Mouse (Mus musculus) limb, embryonic 15.5 days (tissue): ENCODE measurements around the gene Ndufaf1. TPM values are rescaled to one million over a fixed set of nuclear protein-coding genes. Genes with fewer than 3 reads are reported as not detected.
"Not testable (repeated sequence)": the region's sequence is repeated elsewhere in the genome, so short reads cannot be mapped to it uniquely, and the experiment has no call there.

Source experiments
- ATAC-seq: fragments of 200-750 bp; cut with Nextera tagmentation; 2 replicates; pipeline ENCODE4 v1.8.0; 2017; ENCODE audit warnings: low read depth, moderate TSS enrichment; ENCODE audit not compliant: insufficient number of reproducible peaks, low FRiP score, low TSS enrichment
- H3K27ac ChIP-seq: fragments of 300-500 bp; sonication (generic); 2 replicates; pipeline ENCODE4 v1.5.1; 2015; ENCODE audit warnings: moderate library complexity, mild to moderate bottlenecking, inconsistent platforms
- H3K27me3 ChIP-seq: fragments of 300-500 bp; sonication (generic); 2 replicates; pipeline ENCODE4 v1.6.1; 2015; ENCODE audit warnings: inconsistent platforms
- H3K36me3 ChIP-seq: fragments of 300-500 bp; sonication (generic); 2 replicates; pipeline ENCODE4 v1.6.1; 2015; ENCODE audit warnings: inconsistent platforms
- H3K4me1 ChIP-seq: fragments of 300-500 bp; sonication (generic); 2 replicates; pipeline ENCODE4 v1.6.1; 2015; ENCODE audit warnings: inconsistent platforms
- H3K4me2 ChIP-seq: fragments of 300-500 bp; sonication (generic); 2 replicates; pipeline ENCODE4 v1.6.1; 2015; ENCODE audit warnings: mild to moderate bottlenecking, inconsistent platforms
- H3K4me3 ChIP-seq: fragments of 300-500 bp; sonication (generic); 2 replicates; pipeline ENCODE4 v1.5.1; 2015; ENCODE audit warnings: mild to moderate bottlenecking, inconsistent platforms
- H3K9ac ChIP-seq: fragments of 300-500 bp; sonication (generic); 2 replicates; pipeline ENCODE4 v1.6.1; 2015; ENCODE audit warnings: inconsistent platforms
- H3K9me3 ChIP-seq: fragments of 300-500 bp; sonication (generic); 2 replicates; pipeline ENCODE4 v1.6.1; 2016; ENCODE audit warnings: inconsistent platforms
- WGBS: fragments of 180-500 bp; shearing (Covaris S2); methylation state at CpG from one replicate; pipeline ENCODE4 v1.1.7; 2015; 5-methylcytosine and 5-hydroxymethylcytosine counted together
- polyA plus RNA-seq: library from polyadenylated mRNA; unstranded; fragments of >200 nt; fragmentation: Nextera tagmentation; extraction: Ambion mirVana; gene quantifications from 2 replicates; pipeline ENCODE4 v1.2.1, GENCODE M21; 2015

Ndufaf1 gene
- polyA plus RNA-seq, 1 experiment from 2014 or later: 45.2 TPM

DNA sequence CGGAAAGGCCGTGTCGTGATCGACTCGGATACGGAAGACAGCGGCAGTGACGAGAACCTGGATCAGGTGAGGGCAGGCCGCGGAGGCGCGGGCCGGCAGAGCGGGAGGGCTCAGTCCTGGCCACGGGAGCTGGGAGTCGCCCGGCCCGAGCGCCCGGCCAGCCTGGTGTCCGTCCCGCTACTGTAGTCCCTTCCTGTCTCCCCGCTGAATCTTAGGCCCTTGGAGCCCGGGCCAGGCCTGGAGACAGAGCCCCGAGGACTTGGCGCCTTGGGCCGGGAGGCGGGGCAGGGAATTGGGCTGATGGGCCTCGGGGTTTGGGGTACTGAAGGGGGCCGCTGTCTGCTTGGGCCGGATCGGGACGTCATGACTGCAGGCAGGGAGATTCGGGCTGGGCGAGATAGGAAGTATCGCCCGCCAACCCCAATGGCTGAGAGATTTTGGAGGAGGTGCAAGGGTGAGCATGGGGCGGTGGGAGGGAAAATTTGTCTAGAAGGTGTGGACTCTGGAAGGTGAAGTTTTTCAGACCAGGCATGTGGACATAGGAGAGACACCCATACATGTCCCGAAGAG lies 12.7 kb upstream of the Ndufaf1 start:
- peak; percentile 82 for ATAC-seq
- Histone ChIP-seq H3K4me3 (peak overlapping the region; percentile 99), H3K9me3 (no peaks in the 10 kb centered on the region), H3K4me2 (peak overlapping the region; percentile 75), H3K9ac (peak overlapping the region; percentile 99), H3K27me3 (no peaks in the 10 kb centered on the region), H3K4me1 (peaks cover 13% of the 10 kb centered on the region), H3K36me3 (no peaks in the 10 kb centered on the region), H3K27ac (peak overlapping the region; percentile 92)
- WGBS: 0% methylated on average over 38 of the region's 39 CpGs

DNA sequence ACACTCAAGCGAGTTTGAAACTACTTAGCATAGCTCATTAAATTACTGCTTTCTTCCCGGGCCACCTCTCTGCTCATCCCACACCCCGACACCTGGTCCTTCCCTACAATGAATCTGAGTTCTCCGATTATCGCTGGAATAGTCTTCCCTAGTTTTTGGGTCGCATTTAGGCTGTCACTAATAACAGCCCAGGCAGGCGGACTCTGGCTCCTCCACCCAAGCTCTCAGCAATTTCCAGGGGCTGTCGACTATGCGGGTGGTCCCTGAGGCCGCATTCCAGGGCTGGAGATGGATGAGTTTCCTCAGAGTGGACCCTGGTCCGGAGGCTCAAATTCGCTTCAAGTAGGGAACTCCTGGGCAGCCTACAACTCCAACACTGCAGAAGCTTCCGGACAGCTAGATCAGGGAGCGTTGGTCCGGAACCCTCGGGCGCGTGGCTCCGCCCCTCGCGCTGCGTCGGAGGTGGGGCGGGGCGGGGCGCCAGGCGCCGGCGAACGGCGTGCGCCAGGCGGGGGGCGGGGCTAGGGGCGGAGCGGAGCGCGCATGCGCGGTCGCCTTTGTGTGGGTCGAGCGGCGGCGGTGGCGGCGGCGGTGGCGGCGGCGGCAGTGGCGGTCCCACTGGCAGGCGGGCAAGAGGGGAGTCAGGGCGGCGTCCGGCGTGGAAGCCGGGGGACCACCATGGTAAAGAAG lies 12.0 kb upstream of the Ndufaf1 start, which contains the start of gene Rtf1:
TSS of gene Rtf1 (plus strand) at position 544 of the 690 bp plus-strand sequence.
- no peaks in the 10 kb centered on the region for H3K27me3 ChIP-seq

DNA sequence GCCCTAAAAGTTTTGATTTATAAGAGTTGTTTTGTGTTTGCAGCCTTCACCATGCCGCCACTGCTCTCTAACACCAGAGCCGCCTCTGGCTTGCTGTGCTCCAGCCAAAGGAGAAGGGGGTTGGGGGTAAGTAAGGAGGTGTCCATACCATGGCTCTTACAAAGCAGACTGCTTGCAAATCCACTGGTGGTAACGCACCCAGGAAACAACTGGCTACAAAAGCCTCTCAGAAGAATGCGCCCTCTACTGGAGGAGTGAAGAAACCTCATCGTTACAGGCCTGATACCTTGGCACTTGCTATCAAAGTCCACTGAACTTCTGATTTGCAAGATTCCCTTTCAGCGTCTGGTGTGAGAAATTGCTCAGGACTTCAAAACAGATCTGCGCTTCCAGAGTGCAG lies 6.4 kb upstream of the Ndufaf1 start:
- no peaks in the 10 kb centered on the region for H3K27me3 ChIP-seq
- no peak overlapping the region for H3K27ac ChIP-seq
- no peaks in the 10 kb centered on the region for H3K9me3 ChIP-seq
- H3K4me1 ChIP-seq: no peaks in the 10 kb centered on the region; the same call in 1 of the 2 replicates
- H3K4me2 ChIP-seq: no peak overlapping the region
- H3K36me3 ChIP-seq: no peaks in the 10 kb centered on the region
- H3K9ac ChIP-seq: no peak overlapping the region
- no peak for ATAC-seq
- no peak overlapping the region for H3K4me3 ChIP-seq
- 16% methylated on average over 7 of the region's 7 CpGs for WGBS

More for the DNA sequence above, 12.0 kb upstream of the Ndufaf1 start, which contains the start of gene Rtf1:
- H3K9ac ChIP-seq: peak within 1 kb of the TSS; percentile 99
- H3K4me2 ChIP-seq: peak within 1 kb of the TSS; percentile 75
- peaks cover 13% of the 10 kb centered on the region for H3K4me1 ChIP-seq
- peak within 1 kb of the TSS; percentile 99 for H3K4me3 ChIP-seq
- peak; percentile 97 for ATAC-seq
- under 1% methylated on average over 46 of the region's 58 CpGs for WGBS
- H3K36me3 ChIP-seq: no peaks in the 10 kb centered on the region
- no peaks in the 10 kb centered on the region for H3K9me3 ChIP-seq
- H3K27ac ChIP-seq: peak within 1 kb of the TSS; percentile 92

DNA sequence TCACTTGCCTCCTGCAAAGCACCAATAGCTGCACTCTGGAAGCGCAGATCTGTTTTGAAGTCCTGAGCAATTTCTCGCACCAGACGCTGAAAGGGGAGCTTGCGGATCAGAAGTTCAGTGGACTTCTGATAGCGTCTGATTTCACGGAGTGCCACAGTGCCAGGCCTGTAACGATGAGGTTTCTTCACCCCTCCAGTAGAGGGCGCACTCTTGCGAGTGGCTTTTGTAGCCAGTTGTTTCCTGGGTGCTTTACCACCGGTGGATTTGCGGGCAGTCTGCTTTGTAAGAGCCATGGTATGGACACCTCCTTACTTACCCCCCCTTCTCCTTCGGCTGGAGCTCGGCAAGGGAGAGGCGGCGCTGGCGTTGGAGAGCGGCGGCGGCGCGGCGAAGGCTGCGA lies 3.1 kb upstream of the Ndufaf1 start:
- H3K4me1 ChIP-seq, H3K27ac ChIP-seq, H3K4me3 ChIP-seq, H3K36me3 ChIP-seq, H3K4me2 ChIP-seq, ATAC-seq, H3K27me3 ChIP-seq, H3K9ac ChIP-seq, H3K9me3 ChIP-seq: not testable (repeated sequence)
- 71% methylated on average over 22 of the region's 23 CpGs for WGBS

DNA sequence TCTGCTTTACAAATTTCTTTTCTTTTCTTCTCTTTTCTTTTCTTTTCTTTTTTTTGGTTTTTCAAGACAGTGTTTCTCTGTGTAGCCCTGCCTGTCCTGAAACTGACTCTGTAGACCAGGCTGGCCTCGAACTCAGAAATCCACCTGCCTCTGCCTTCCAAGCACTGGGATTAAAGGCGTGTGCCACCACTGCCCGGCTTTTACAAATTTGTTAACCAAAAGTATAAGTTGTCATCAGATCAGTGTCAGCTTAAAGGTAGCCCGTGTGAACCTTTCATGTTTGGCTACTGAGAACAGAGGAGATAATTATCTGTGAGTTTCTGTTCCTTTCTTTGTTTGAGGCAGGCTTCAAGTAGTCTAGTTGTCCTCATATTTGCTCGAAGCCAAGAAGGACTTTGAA lies 18.4 kb downstream of the Ndufaf1 start:
- H3K27ac ChIP-seq: no peak overlapping the region
- H3K9ac ChIP-seq: no peak overlapping the region
- H3K4me1 ChIP-seq: no peaks in the 10 kb centered on the region
- H3K4me3 ChIP-seq: no peak overlapping the region
- no peaks in the 10 kb centered on the region for H3K9me3 ChIP-seq
- no peaks in the 10 kb centered on the region for H3K27me3 ChIP-seq
- H3K4me2 ChIP-seq: no peak overlapping the region
- no peak for ATAC-seq
- 92% methylated on average over 5 of the region's 5 CpGs for WGBS
- H3K36me3 ChIP-seq: peaks cover 78% of the 10 kb centered on the region

DNA sequence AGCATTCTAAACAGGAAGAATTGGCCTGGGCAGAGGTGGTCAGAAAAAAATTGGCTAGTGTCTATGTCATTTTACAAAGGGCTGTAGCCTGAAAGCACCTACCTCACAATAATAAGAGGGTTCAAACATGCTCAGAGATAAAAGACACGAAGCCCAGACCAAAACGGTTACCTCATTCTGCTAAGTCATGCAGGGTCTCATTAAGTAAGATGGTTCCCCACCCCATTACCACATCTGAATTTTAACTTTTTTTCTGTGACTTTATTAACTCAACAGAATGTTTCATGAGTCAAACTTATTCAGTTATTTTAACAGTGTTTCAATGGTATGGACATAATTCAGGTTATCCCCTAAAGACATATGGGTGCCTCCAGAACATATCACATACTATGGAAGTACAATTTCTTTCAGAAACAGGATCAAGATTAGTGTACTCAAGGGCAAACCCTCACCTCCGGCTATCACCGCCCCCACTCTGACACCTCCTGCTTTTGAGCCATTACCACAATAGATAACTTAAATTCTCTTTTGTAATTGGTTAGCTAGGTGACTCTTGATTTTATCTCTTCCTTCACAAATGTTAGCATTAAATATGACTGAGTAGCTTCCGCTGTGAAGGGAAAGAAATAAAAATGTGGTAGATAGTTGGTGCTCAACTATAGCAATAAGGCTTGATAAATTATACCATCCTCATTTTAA lies 21.3 kb downstream of the Ndufaf1 start:
- 94% methylated on average over 5 of the region's 5 CpGs for WGBS

DNA sequence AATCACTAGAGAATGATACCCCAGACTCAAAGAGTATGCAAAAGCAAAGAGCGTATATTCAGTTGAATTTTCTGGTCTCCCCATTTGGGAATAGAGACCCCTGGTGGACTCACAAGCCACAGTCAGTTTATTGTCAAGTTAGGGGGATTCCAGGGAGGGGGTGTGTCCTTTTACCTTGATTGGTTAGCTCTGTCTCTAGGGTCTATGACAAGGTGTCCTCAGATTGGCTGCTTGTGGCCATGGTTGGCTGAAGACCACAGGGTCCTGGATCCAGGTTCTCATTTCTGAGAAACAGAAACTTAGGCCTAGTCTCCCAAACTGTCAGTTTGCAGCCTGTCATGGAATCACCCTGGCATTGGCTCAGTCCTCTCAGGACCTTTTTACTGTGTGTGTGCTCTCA lies 25.8 kb downstream of the Ndufaf1 start:
- ATAC-seq: no peak
- 75% methylated on average over 1 of the region's 1 CpGs for WGBS
- Histone ChIP-seq H3K4me2 (no peak overlapping the region), H3K27me3 (no peaks in the 10 kb centered on the region), H3K4me1 (no peaks in the 10 kb centered on the region), H3K9me3 (no peaks in the 10 kb centered on the region), H3K4me3 (no peak overlapping the region), H3K9ac (no peak overlapping the region), H3K27ac (no peak overlapping the region), H3K36me3 (peaks cover 72% of the 10 kb centered on the region)

More for the DNA sequence above, 21.3 kb downstream of the Ndufaf1 start:
- no peaks in the 10 kb centered on the region for H3K27me3 ChIP-seq
- H3K27ac ChIP-seq: no peak overlapping the region
- no peak overlapping the region for H3K4me3 ChIP-seq
- no peaks in the 10 kb centered on the region for H3K9me3 ChIP-seq
- H3K4me2 ChIP-seq: no peak overlapping the region
- peaks cover 79% of the 10 kb centered on the region for H3K36me3 ChIP-seq
- no peak overlapping the region for H3K9ac ChIP-seq
- ATAC-seq: no peak
- no peaks in the 10 kb centered on the region for H3K4me1 ChIP-seq

DNA sequence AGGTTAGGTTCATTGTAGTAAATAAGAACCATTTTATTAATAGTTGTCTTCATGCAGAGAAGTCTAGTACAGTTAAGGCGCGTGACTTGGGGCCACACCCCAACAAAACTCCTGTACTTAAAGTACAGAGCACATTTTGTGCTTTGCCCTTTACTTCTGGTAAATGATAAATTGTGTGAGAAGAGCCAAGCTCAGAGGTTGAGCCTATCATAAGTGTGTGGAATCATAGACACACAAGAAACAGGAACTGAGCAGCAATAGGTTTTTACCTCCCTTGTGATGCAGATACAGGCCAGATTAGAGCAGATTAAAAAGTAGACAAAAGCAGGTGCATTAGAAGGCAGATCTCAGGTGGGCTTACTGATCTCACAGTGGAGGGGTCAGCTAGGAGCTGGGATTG lies 41.3 kb downstream of the Ndufaf1 start:
- H3K27me3 ChIP-seq: no peaks in the 10 kb centered on the region
- H3K9me3 ChIP-seq: no peaks in the 10 kb centered on the region
- no peak for ATAC-seq
- peaks cover 20% of the 10 kb centered on the region for H3K4me1 ChIP-seq
- H3K4me3 ChIP-seq: no peak overlapping the region
- H3K9ac ChIP-seq: no peak overlapping the region
- 91% methylated on average over 2 of the region's 2 CpGs for WGBS
- peaks cover 20% of the 10 kb centered on the region; the same call in 1 of the 2 replicates for H3K36me3 ChIP-seq
- no peak overlapping the region for H3K27ac ChIP-seq
- 0 out of 2 replicates have a peak overlapping the region, but pooled peaks have one; percentile 2 for H3K4me2 ChIP-seq

DNA sequence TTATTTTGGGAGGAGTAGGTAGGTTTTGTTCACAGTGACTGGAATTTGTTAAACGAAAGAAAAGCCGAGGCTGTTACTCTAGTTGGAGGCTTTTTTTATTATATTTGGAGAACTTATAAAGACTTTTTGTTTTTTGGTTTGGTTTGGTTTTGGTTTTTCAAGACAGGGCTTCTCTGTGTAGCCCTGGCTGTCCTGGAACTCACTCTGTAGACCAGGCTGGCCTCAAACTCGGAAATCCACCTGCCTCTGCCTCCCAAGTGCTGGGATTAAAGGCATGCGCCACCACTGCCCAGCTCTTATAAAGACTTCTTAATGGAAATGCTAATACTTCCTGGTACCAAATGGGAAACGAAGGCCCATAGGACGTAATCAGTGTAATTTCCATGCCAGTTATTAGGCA lies 43.6 kb downstream of the Ndufaf1 start:
- not testable (repeated sequence) for H3K27me3 ChIP-seq, H3K36me3 ChIP-seq, H3K9me3 ChIP-seq, H3K27ac ChIP-seq, ATAC-seq
- WGBS: 12% methylated on average over 6 of the region's 6 CpGs
- Histone ChIP-seq H3K9ac (peak overlapping the region; percentile 17; the same call in 1 of the 2 replicates), H3K4me2 (peak overlapping the region; percentile 74), H3K4me1 (peaks cover 20% of the 10 kb centered on the region), H3K4me3 (peak overlapping the region; percentile 85)

DNA sequence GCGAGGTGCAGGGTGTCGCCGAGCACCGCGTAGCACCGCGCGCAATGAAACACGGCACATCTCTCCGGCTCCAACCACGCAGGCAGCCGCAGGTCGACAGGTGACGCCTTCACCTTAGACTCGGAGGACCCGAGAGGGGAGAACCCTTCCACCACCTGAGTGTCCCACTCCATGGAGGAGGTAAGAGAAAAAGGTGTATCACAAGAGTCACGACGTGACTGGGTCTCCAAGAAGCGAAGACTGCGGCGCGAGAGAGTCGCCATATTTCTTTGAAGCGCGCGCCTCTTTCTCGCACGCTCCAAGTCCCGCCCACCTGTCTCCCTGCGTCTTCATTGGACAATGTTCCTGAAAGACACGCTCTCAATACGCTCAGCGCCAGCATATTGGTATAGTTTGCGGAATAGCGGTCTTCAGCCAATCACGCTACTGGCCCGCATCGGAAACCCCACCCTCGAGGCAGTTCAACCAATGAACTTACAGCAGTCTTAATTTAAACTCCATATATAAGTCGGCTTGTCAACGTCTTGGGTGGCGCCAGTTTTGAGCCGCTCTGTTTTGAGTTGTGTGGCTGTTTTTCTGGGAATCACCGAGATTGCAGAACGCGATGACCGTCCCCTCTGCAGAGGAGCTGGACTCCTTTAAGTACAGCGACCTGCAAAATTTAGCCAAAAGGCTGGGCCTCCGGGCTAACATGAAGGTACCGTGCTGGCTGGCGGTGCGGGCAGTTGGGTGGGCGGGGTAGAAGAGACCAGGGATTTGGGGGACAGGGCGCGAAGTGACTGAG lies 44.2 kb downstream of the Ndufaf1 start, which contains the start of the genes Nusap1 and Oip5:
TSS of gene Nusap1 (plus strand) at position 100 of the 784 bp plus-strand sequence.
TSS of gene Oip5 (minus strand) at position 271 of the 784 bp plus-strand sequence.
- Histone ChIP-seq H3K4me2 (peak within 1 kb of the TSS; percentile 87), H3K27ac (peak within 1 kb of the TSS; percentile 73)

DNA sequence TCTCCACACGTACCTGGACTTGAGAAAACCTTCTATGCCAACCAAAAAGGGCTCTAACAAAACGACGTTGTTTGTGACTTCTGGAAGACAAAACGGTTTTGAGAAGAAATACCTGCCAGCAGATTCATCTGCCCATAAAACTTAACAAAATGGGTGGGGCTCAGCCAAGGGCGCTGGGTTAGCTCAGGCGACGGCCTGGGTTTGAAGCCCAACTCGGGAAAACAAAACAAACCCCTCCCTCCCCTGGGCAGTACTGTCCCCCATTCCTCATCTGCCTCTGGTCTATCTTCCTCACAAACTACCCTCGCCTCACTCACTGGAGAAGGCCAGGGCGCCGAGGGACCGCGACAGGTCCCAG lies 44.8 kb downstream of the Ndufaf1 start:
- no peaks in the 10 kb centered on the region for H3K27me3 ChIP-seq
- peaks cover 20% of the 10 kb centered on the region for H3K4me1 ChIP-seq
- H3K9ac ChIP-seq: peak overlapping the region; percentile 52
- peak overlapping the region; percentile 63; the same call in 1 of the 2 replicates for H3K27ac ChIP-seq
- H3K9me3 ChIP-seq: no peaks in the 10 kb centered on the region
- no peak for ATAC-seq
- WGBS: under 1% methylated on average over 13 of the region's 13 CpGs
- 0 out of 2 replicates have a peak, but pooled peaks cover 2% of the 10 kb centered on the region for H3K36me3 ChIP-seq
- H3K4me2 ChIP-seq: peak overlapping the region; percentile 87
- peak overlapping the region; percentile 85 for H3K4me3 ChIP-seq

More for the DNA sequence above, 44.2 kb downstream of the Ndufaf1 start, which contains the start of the genes Nusap1 and Oip5:
- whole genome bisulfite sequencing: under 1% methylated on average over 55 of the region's 55 CpGs
- H3K9ac ChIP-seq: peak within 1 kb of the TSS; percentile 52
- H3K4me1 ChIP-seq: peaks cover 20% of the 10 kb centered on the region
- H3K9me3 ChIP-seq: no peaks in the 10 kb centered on the region
- 0 out of 2 replicates have a peak, but pooled peaks cover 2% of the 10 kb centered on the region for H3K36me3 ChIP-seq
- no peaks in the 10 kb centered on the region for H3K27me3 ChIP-seq
- peak; percentile 99 for ATAC-seq
- H3K4me3 ChIP-seq: peak within 1 kb of the TSS; percentile 85
